Mouse (Mus musculus) olfactory bulb, adult 2 months (tissue): Measurements from ENCODE around the gene Cactin. TPM values are rescaled to one million over a fixed set of nuclear protein-coding genes. Genes with fewer than 3 reads are reported as not detected.

Experiments used
- H3K27ac ChIP-seq: fragments of 200-500 bp; 2 replicates; pipeline ENCODE4 v1.5.1; 2012; ENCODE audit warnings: low read depth, low read length; ENCODE audit not compliant: insufficient read depth
- H3K4me1 ChIP-seq: fragments of 200-500 bp; 2 replicates; pipeline ENCODE4 v1.6.1; 2012; ENCODE audit warnings: low read length; ENCODE audit not compliant: control insufficient read depth, insufficient read depth
- H3K4me3 ChIP-seq: fragments of 200-500 bp; 2 replicates; pipeline ENCODE4 v1.5.1; 2012; ENCODE audit warnings: mild to moderate bottlenecking, low read depth, low read length, moderate library complexity; ENCODE audit not compliant: insufficient read depth
- CTCF ChIP-seq: fragments of 200-500 bp; IDR thresholded peaks from 2 replicates; pipeline ENCODE4 v1.5.1; 2012; ENCODE audit warnings: low read depth, mild to moderate bottlenecking, low read length, moderate library complexity; ENCODE audit not compliant: insufficient read depth
- POLR2A ChIP-seq: fragments of 200-500 bp; IDR thresholded peaks from 2 replicates; pipeline ENCODE4 v1.6.1; 2012; ENCODE audit warnings: mild to moderate bottlenecking, low read depth, low read length, moderate library complexity; ENCODE audit not compliant: insufficient read depth
- WGBS: fragments of 180-500 bp; shearing (Covaris S2); methylation state at CpG from one replicate; pipeline ENCODE4 v1.1.7; 2018; 5-methylcytosine and 5-hydroxymethylcytosine counted together
- polyA plus RNA-seq: library from polyadenylated mRNA; stranded (reverse); fragments of >200 nt; gene quantifications from 2 replicates; pipeline ENCODE4 v1.2.4, GENCODE M21; 2012; ENCODE audit warnings: low replicate concordance; ENCODE audit not compliant: missing spikeins, insufficient read depth, insufficient read length

Cactin gene
- polyA plus RNA-seq, 1 experiment, result not detected

DNA sequence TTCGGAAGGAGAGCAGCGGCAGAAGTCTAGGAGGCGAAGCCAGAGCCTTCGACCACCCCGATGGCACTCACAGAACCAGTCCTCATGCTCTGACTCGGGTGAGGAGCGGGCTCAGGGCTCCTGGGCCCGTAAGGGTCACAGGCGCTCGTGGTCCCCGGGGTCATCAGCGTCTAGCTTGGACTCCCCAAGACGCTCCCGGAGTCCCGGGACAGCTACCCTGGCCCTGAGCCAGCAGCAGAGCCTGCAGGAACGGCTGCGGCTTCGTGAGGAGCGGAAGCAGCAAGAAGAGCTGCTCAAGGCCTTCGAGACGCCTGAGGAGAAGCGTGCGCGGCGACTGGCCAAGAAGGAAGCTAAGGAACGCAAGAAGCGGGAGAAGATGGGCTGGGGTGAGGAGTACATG lies 1.5 kb downstream of the Cactin start:
- Histone ChIP-seq H3K4me1 (peaks cover 24% of the 10 kb centered on the region), H3K4me3 (no peak overlapping the region), H3K27ac (no peak overlapping the region)
- no peak for TF ChIP-seq CTCF
- no peak for TF ChIP-seq POLR2A
- WGBS, result 91% methylated on average over 27 of the region's 27 CpGs

DNA sequence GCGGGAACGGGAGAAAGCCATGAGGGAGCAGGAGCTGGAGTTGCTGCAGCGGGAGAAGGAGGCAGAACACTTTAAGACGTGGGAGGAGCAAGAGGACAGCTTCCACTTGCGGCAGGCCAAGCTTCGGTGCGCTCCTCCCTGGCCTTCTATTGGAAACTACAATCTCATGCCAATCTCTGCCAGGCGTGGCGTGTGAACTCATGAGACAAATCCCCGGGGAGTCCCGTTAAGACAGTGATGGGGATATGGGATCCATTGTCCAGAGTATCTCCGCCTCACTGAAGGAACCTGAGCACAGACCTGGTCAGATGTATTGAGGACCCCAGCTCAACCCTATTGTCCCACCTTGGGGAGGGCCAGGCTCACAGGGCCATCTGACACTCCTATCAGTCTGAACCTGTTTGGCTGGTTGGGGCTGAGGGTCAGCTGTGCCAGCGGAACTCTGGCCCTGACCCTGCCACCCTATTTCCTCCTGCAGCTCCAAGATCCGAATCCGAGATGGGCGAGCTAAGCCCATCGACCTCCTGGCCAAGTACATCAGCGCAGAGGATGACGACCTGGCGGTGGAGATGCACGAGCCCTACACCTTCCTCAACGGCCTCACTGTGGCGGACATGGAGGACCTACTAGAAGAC lies 2.4 kb downstream of the Cactin start:
- WGBS, result 90% methylated on average over 23 of the region's 23 CpGs
- TF ChIP-seq CTCF (no peak), POLR2A (no peak)
- H3K4me3 ChIP-seq, result no peak overlapping the region

GRCm38 (mm10) chr10:81323791-81324530 lies 3.1 kb downstream of the Cactin start:
- 93% methylated on average over 18 of the region's 18 CpGs for WGBS
- peaks cover 19% of the 10 kb centered on the region for H3K4me1 ChIP-seq
- no peak overlapping the region for H3K27ac ChIP-seq
- H3K4me3 ChIP-seq, result no peak overlapping the region
- TF ChIP-seq POLR2A, result no peak
- no peak for TF ChIP-seq CTCF

More for the DNA sequence above, 2.4 kb downstream of the Cactin start:
- H3K27ac ChIP-seq, result no peak overlapping the region
- peaks cover 24% of the 10 kb centered on the region for H3K4me1 ChIP-seq

- Histone ChIP-seq H3K4me3 (no peak overlapping the region), H3K4me1 (peaks cover 7% of the 10 kb centered on the region), H3K27ac (no peak overlapping the region)
- 94% methylated on average over 21 of the region's 21 CpGs for WGBS
- TF ChIP-seq POLR2A (no peak), CTCF (no peak)
These were observed 4.3 kb downstream of the Cactin start for GRCm38 (mm10) chr10:81325176-81325575.

- WGBS, result 93% methylated on average over 18 of the region's 18 CpGs
- TF ChIP-seq CTCF (no peak), POLR2A (no peak)
- Histone ChIP-seq H3K4me1 (peaks cover 5% of the 10 kb centered on the region; the same call in 1 of the 2 replicates), H3K4me3 (no peak overlapping the region), H3K27ac (no peak overlapping the region)
These were observed 4.9 kb downstream of the Cactin start for GRCm38 (mm10) chr10:81325781-81326180.

DNA sequence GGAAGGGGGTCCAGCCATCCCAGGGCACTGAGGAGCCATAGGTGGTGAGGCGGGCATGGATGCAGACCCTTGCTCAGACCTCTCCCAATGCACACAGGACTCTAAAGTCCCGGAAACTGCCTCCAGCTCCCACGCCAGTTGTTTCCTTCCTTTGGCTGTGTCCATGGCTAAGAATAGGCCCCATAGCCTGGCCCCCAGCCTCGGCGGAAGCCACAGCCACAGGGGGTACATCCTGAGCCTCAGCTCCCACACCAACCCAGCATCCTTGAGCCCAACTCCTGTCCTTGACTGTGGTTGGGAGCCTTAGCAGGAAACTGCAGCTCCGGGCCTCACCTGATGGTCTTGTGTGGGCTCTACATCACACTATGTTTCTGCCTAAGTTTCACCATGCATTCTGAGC lies 6.0 kb downstream of the Cactin start:
- Histone ChIP-seq H3K4me3 (no peak overlapping the region), H3K4me1 (peaks cover 5% of the 10 kb centered on the region; the same call in 1 of the 2 replicates), H3K27ac (peak overlapping the region; percentile 20; the same call in 1 of the 2 replicates)
- TF ChIP-seq POLR2A (no peak), CTCF (no peak)
- 72% methylated on average over 6 of the region's 6 CpGs for WGBS

DNA sequence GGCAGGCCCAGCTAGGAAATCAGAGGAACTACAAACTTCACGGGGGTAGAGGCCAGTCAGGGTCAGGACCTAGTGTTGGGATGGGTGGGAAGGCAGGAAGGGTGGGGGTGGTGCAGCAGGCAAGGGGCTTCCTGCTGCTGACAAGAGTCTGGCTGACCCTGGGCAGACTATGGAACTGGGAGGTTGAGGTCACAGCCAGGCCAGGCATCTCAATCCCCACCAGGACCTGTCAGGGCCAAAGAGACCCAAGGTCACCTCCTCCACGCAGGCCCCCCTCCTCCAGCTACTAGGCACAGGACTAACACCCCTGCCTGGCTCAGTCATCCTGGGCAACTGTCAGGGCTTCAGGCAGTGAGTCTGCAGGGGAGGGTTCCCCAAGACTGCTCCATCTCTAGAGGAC lies 7.1 kb downstream of the Cactin start:
- no peak for TF ChIP-seq CTCF
- WGBS, result 65% methylated on average over 2 of the region's 2 CpGs
- H3K27ac ChIP-seq, result no peak overlapping the region
- H3K4me1 ChIP-seq, result no peaks in the 10 kb centered on the region
- no peak overlapping the region for H3K4me3 ChIP-seq

DNA sequence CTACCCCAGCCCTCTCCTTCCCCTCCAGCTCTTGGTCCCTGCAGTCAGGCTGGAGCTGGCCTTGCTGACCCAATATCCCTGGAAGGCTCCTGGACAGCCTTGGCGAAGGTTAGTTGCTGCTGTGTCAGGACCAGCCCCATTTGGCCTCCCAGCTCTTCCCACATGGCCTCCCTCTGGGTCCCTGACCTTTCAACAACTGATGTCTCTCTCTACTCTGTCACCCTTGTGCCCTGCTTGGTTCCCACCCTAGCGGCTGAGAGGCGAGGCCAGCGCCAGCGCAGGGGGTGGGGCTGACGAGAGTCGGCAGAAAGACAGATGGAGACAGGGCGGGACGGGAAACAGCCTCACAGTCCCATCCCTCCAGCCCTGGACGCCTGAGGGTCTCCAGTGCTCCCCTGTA lies 7.5 kb downstream of the Cactin start, which contains the start of gene Tbxa2r:
Gene Tbxa2r, plus strand, starts transcription at position 346 of the 400 bp plus-strand sequence.
- H3K4me1 ChIP-seq, result no peaks in the 10 kb centered on the region
- no peak within 1 kb of the TSS for H3K27ac ChIP-seq
- 35% methylated on average over 10 of the region's 10 CpGs for WGBS
- no peak within 1 kb of the TSS; the same call in 1 of the 2 replicates for H3K4me3 ChIP-seq
- TF ChIP-seq POLR2A (no peak), CTCF (no peak)

DNA sequence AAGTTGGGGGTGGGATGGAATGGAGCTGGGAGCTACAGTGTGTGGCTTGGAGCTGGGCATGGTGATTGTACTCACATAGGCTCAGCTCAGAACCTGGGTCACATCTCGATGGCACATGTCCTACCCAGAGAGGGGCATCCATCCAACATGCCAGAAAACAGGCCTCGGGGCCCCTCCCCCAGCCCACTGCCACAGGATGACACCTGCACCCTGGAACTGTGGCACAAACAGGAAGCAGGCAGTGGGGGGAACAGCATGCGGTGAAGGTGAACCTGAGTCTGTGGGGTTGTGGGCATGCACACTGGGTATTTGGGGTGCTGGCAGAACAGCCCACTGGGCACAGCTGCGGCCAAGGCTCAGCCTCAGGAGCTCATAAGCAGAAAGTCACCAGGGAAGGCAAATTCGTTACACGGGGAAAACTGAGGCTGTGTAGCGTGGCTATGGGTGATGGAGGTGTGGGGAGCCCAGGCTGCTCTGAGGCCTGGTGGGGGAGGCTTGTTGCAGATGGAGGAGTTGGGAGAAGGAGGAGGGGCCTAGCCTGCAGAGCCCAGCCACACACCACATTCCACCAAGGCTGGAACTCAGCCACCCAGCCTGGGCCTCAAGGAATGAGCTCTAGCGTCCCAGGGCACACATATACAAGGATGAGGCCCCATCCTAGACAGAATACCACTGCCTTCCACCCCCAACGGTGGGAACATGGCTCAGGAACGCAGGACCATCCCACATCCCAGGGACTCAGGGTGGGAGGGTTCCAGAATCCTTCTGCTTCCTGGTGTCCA lies 8.5 kb downstream of the Cactin start:
- H3K27ac ChIP-seq, result no peak overlapping the region
- H3K4me3 ChIP-seq, result no peak overlapping the region; the same call in 1 of the 2 replicates
- WGBS, result 84% methylated on average over 10 of the region's 10 CpGs
- H3K4me1 ChIP-seq, result no peaks in the 10 kb centered on the region
- TF ChIP-seq POLR2A, result no peak
- TF ChIP-seq CTCF, result no peak
